Mouse (Mus musculus) adrenal gland, adult 8-10 months (tissue): ENCODE results near the gene Dusp28. TPM values are rescaled to one million over a fixed set of nuclear protein-coding genes. Genes with fewer than 3 reads are reported as not detected.

Source experiments
- DNase-seq: peaks from one replicate; pipeline ENCODE4 v3.0.0; 2022
- total RNA-seq, 4 experiments: library from RNA; stranded (reverse); gene quantifications; 2 replicates each; pipeline ENCODE4 v1.2.4; 2022

The Dusp28 gene
- total RNA-seq, 4 experiments from 2014 or later, result 16.2 to 17.9 (median 16.3) TPM

GRCm38 (mm10) chr1:92908664-92909063 lies 1.9 kb downstream of the Dusp28 start:
- DNase-seq, result no peak

- DNase-seq, result no peak
Observed at GRCm38 (mm10) chr1:92909068-92909467, 2.3 kb downstream of the Dusp28 start.

GRCm38 (mm10) chr1:92910239-92910885 lies 3.6 kb downstream of the Dusp28 start, which contains the start of gene Rnpepl1:
TSS of gene Rnpepl1 (plus strand) at chr1:92910783.
- peak; percentile 63 for DNase-seq

GRCm38 (mm10) chr1:92910925-92911720 lies 4.3 kb downstream of the Dusp28 start:
- peak; percentile 49 for DNase-seq

GRCm38 (mm10) chr1:92911721-92912138 lies 4.9 kb downstream of the Dusp28 start:
- DNase-seq, result no peak

GRCm38 (mm10) chr1:92912286-92912685 lies 5.5 kb downstream of the Dusp28 start:
- no peak for DNase-seq

DNA sequence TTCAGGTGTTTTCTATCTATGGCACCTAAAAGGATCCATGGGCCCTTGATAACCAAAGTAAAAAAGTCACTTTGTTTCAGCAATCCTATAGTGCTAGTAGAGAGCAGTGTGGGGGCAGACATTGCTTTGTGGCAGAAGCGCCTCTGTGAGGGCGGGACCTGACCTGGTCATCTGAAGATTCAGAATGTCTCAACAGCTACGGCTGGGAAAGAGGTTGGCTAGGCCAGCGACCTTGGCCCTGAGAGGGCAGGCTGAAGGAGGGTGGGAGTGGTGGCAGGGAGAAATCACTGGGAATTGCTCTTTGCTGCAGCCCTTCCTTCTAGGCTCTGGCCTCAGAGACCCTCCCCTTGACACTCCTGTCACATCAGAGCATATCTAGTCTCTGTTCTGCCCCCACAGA lies 7.5 kb downstream of the Dusp28 start:
- DNase-seq, result no peak

DNA sequence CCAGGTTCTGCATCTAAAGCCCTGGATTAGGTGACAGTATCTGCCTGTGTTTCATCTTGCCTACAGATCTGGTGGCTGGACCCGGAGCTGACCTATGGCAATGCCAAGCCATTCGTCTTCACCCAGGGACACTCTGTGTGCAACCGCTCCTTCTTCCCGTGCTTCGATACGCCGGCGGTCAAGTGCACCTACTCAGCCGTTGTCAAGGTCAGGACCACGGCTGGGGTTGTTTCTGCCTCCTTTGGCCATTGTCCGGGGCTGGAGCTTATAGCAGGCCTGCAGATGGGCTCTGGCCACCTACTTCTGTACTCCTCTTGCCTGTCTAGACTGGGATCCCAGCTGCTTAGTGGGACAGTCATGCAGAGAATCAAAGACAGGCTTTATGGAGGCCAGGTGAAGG lies 8.2 kb downstream of the Dusp28 start:
- no peak for DNase-seq

GRCm38 (mm10) chr1:92916725-92917124 lies 9.9 kb downstream of the Dusp28 start:
- no peak for DNase-seq

DNA sequence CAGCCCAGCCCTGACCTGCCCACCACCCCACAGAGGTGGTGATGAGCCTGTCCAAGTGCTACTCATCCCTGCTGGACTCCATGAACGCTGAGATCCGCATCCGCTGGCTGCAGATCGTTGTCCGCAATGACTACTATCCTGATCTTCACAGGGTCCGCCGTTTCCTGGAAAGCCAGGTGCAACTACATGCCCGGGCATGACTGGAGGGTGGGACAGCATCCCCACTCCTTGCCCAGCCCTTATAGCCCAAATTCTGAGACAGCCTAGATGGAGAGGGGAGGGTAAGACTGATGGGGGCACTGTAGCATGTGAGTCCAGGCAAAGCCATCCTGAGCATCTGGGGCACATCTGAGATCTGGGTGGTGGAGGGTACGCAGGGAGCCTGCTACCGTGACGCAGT lies 12.4 kb downstream of the Dusp28 start:
- DNase-seq, result no peak

- DNase-seq, result no peak
Observed at GRCm38 (mm10) chr1:92919775-92920174, 13.0 kb downstream of the Dusp28 start.

DNA sequence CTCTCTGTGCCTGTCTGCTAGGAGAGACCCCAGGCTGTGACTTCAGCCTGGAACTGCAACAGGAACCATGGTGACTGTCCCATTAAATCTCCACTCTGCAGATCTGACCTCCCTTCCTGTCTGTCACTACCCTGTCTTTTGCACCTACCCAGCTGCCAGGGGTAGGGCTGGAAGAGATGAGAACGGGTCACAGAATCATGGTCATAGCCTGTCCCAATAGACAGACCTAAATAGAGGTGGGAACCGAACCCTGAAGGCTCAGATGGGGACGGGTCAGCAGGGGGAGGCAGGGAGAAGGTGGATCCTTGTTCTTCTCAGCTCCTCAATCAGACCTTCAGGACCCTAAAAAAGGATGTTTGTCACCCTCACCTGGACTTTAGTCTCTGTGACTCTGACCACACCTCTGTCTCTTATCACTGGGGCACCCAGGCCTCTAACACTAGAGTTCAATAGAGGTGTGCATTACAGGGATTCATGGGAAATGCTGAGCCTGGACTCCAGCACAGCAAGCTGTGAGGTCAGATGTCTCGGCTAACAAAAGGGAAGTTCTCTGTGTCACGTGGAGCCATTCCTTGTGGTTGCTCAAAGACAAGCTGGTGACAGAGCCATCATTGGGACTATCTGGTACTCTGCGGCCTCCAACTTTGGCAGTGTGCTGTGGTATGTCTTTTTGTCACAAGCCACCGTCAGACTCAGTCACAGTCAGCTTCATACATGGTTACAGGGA lies 13.9 kb downstream of the Dusp28 start:
- no peak for DNase-seq

- DNase-seq, result no peak
Observed at GRCm38 (mm10) chr1:92921496-92921895, 14.7 kb downstream of the Dusp28 start.

DNA sequence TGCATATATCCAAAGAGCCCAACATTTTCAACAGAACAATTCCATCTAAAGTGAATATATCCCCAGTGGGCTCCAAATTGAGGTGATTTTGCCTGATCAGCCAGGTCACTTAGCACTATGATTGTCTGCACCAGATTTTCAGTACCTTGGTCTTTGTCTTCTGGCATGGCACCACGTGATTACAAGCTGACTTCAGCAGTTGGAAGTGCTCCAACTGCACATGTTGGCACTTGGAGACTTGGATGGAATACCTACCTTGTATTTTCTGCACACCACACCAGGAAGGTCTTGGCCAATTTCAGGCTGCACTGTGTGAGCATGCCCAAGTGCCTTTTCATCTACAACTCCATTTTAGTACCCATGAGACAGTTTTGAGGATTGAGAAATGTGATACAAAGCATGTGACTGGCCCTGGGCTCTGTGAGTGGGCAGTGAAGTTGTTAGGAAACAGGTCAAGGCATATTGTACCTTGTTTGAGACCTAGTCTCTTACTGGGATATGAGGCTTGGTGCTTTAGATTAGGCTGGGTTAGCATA lies 23.5 kb downstream of the Dusp28 start:
- DNase-seq, result no peak

- DNase-seq, result no peak
Observed at GRCm38 (mm10) chr1:92933611-92934010, 26.8 kb downstream of the Dusp28 start.

DNA sequence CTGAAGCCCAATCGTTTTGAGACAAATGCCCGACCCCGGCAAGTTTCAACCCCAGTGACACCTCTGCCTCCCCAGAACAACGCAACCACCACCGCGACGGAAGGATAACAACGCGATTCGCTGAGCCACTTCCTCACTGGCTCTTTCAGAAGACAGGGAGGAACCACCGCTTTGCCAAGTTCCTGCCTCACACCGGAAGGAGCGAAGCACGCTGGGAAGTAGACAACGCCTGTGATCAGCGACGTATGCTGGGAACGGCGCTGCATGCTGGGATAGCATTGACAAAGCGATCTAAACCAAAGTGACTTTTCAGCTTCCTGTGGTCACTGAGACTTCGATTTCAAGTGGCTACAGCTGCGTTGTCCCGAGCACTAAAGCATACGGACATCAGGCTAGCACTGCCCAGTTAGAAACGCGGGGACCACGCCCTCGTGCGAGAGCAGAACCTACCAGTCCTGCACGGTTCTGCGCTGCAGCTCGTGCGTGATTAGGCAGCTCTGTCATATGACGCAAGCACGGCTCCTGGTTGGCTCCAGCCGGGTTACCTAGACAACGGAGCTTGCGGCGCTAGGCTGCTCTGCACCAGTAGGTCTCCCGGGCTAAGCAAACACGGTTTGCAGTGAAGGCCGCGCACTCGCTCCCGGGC lies 27.5 kb downstream of the Dusp28 start, which contains the start of gene Capn10:
Capn10 (plus strand) TSS at position 195 of the 646 bp plus-strand sequence.
- peak; percentile 92 for DNase-seq

- peak; percentile 46 for DNase-seq
Observed at GRCm38 (mm10) chr1:92935054-92935962, 28.5 kb downstream of the Dusp28 start.

- no peak for DNase-seq
Observed at GRCm38 (mm10) chr1:92935977-92936376, 29.2 kb downstream of the Dusp28 start.

GRCm38 (mm10) chr1:92936467-92936866 lies 29.7 kb downstream of the Dusp28 start:
- no peak for DNase-seq

DNA sequence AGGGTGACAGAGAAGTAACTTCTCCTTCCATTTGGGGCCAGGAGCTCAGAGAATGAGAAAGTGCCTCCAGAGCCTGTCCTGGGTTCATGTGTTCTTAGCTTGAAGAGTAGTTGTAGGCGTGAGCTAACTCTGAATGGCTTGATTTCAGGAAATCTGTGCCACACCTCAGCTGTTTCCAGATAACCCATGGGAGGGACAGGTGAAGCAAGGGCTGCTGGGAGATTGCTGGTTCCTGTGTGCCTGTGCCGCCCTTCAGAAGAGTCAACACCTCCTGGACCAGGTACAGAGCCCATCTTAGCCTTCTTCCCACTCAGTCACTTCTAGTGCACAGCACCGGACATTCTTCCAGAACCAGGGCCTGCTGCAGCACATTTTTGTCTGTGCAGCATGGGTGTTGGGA lies 31.0 kb downstream of the Dusp28 start:
- DNase-seq, result no peak

DNA sequence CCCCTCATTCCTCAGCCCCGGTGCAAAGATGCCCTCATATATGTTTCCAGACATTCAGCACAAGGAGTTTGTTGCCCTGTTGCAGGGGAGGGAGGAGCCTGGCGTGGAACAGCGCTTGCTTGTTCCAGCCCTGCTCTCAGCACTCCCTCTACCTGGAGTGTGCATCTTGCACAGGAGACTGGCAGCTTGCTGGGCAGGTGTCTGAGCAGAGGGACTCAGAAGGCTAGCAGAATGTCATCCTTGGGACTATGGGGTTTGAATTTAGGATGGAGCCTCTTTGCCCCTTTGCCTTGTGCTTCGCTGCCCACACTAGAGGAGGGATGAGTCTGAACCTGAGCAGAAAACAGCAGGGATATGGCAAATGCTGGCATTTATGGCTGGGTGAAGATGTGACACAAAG lies 33.0 kb downstream of the Dusp28 start:
- no peak for DNase-seq
